Mouse (Mus musculus) lung, postnatal 25 days (tissue): ENCODE measurements around the gene Dgke.
"Not testable (repeated sequence)": the region's sequence is repeated elsewhere in the genome, so short reads cannot be mapped to it uniquely, and the experiment has no call there.

ENCODE experiments used
- DNase-seq: peaks from one replicate; pipeline ENCODE4 v3.0.0; 2022; ENCODE audit warnings: low spot score

The Dgke gene

GRCm38 (mm10) chr11:89002621-89003020, 64.0 kb downstream of the Dgke start:
- DNase-seq: no peak

- DNase-seq: no peak
These were observed 64.6 kb downstream of the Dgke start for GRCm38 (mm10) chr11:89002068-89002467.

- DNase-seq: no peak
These were observed 65.1 kb downstream of the Dgke start for GRCm38 (mm10) chr11:89001569-89001968.

DNA sequence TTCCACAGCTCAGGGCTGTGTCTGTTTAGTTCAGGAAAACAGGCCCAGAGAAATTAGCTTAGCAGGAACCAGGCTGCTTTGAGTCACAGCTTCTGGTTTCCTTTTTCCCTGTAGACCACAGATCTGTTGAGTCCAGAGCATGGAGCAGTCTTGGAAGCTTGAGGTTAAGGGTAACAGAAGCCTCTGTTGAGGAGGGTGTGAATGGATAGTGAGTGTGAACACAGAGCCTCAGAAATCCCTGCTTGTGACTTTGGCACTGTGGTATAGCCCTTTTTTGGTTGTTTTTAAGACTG, 66.2 kb downstream of the Dgke start:
- DNase-seq: no peak

GRCm38 (mm10) chr11:88999723-89000526, 66.7 kb downstream of the Dgke start:
- no peak for DNase-seq

GRCm38 (mm10) chr11:88998974-88999722, 67.5 kb downstream of the Dgke start, which contains the start of gene Trim25:
Gene Trim25 (plus strand): TSS chr11:88999376.
- DNase-seq: peak; percentile 97

DNA sequence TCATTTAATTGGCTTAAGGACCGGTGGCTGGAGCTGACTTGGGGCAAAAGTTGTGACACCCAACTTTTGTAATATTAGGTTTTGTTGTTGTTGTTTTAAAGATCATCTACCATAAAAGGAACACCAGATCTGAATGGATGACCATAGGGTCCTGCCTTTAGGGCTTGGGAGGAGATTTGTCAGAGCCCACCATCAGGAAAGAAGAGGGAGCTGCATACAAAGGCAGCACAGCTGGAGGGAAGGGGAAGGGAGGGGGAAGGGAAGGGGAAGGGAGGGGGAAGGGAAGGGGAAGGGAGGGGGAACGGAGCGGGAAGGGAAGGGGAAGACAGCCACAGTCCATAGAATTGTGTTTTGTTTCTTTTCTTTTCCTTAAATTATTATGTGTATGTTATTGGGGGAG, 68.2 kb downstream of the Dgke start:
- DNase-seq: no peak

DNA sequence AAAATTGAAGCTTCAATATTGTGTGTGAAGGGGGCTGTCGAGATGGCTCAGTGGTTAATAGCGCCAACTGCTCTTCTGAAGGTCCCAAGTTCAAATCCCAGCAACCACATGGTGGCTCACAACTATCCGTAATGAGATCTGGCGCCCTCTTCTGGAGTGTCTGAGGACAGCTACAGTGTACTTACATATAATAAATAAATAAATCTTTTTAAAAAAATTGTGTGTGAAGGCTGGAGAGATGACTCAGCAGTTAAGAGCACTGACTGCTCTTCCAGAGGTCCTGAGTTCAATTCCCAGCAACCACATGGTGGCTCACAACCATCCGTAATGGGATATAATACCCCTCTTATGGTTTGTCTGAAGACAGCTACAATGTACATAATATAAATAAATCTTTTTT, 69.3 kb downstream of the Dgke start:
- DNase-seq: not testable (repeated sequence)

- DNase-seq: peak; percentile 67
These were observed 70.2 kb downstream of the Dgke start for GRCm38 (mm10) chr11:88996427-88996826.

DNA sequence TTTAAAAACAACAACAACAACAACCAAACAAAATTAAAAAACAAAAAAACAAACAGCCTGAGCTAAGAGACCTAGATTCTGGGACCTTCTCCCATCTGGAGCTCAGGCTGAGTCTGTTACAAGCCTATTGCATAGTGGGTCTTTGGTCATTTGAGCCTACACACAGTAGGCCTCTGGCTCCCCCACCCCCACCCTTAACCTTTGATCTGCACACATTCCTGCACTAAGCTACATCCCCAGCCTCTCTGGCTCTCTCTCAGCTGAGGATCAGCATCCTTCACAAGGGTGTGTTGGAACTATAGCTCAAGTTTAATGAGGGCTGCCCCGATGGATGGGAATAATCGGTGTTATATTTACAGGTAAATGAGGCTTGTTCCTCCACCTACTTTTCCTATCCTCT, 71.0 kb downstream of the Dgke start:
- no peak for DNase-seq

DNA sequence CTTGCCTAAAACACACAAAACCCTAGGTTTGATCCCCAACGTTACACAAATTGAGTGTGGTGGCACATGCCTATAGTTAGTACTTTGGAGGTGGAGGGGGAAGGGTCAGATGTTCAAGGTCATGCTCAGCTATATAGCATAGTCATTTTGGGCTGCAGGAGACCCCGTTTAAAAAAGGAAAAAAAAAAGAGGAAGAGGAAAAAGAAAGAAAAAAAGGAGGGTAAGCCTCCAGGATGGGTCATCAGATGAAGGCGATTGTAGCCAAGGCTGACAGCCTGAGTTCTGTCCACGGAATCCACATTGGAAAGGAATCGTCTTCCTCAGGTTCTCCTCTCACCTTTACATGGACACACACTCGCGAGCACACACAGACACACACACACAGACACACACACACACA, 72.2 kb downstream of the Dgke start:
- DNase-seq: no peak

- peak; percentile 88 for DNase-seq
These were observed 73.0 kb downstream of the Dgke start for GRCm38 (mm10) chr11:88993625-88994024.

DNA sequence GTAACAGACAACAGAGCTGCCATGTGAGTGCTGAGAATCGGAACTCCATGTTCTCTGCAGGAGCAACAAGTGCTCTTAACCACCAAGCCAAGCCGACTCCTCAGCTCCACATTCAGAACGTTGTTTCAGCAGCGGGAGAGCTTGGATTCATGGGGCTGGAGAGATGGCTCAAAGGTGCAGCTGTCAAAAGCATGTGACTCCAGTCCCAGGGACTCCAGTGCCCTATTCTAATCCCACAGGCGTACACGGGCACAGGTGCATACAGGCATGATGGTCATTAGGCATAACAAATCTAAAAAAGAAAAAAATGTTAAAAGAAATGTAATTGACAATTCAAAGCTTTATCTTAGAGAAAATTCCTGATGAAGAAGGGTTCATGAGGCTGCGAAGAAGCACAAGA, 73.5 kb downstream of the Dgke start:
- no peak for DNase-seq

GRCm38 (mm10) chr11:88989530-88989929, 77.1 kb downstream of the Dgke start:
- DNase-seq: peak; percentile 64

DNA sequence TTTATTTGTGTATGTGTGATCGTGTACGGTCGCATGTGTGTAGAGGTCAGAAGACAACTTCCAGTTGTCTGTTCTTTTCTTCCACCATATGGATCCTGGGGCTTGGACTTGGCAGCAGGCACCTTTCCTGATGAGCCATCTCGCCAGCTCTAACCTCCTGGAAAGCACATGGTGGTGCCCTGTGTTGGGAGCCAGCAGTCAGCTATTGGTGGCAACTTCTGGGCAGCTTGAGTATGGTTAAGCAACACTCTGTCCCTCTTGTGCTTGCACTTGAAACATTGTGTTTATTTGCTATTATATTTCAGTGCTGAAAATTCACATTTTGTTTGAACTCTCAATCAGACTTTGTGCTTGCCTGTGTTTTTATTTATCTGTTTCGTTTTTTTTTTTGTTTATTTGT, 77.7 kb downstream of the Dgke start:
- DNase-seq: no peak

DNA sequence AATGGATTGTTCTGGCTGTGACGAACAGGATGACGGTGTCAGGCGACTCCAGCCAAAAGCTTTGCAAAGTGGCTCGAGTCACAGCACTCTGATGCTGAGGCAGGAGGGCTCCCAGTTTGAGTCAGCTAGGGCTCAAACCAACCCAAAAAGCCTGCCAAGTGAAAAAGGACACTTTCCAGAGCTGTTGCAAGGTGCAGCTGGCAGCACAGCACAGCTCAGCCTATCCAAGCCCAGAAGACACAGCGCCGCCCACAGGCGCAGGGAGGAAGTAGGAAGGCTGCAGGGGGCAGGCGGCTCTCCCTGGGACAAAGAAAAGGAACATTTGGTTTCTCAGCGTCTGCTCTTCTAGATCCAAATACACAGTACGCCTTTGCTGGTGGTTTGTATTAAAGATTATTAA, 80.0 kb downstream of the Dgke start:
- no peak for DNase-seq
